17 mouse cellular contexts compared by ENCODE assay signal in genomic region chr9:21497664-21498063, GRCm38 (mm10). TPM values are rescaled to one million over a fixed set of nuclear protein-coding genes. Genes with fewer than 3 reads are reported as not detected.
DNase-seq lines count a peak whose midpoint lies in the region; ATAC-seq lines count a peak whose summit lies in the region.
"Had no signal": no experiment of that assay in that cellular context is flagged by ENCODE, and none has a peak within 500 bp of the region (broad histone marks: within the 10 kb centered on the region; RNA-seq: fewer than 3 reads in every experiment).

No protein-coding gene starts in this region.

- no peak for ATAC-seq in heart, embryonic 13.5 days (ENCODE audit: extremely low read depth, insufficient number of reproducible peaks, low FRiP score, low TSS enrichment)
- ATAC-seq in liver, embryonic 11.5 days (replicated peaks; ENCODE audit: low FRiP score) = no peak
- ATAC-seq: intestine, postnatal 0 days; liver, embryonic 12.5 days had no signal

- H3K9me3 ChIP-seq in heart, embryonic 13.5 days = no peaks in the 10 kb centered on the region
- no peaks in the 10 kb centered on the region for H3K9me3 ChIP-seq in liver, embryonic 11.5 days (ENCODE audit: control insufficient read depth, low read length)
- H3K9me3 ChIP-seq: liver, embryonic 12.5 days had no signal

- WGBS in heart, embryonic 13.5 days = 96% methylated on average over 2 of the region's 2 CpGs
- WGBS in liver, embryonic 11.5 days = 91% methylated on average over 2 of the region's 2 CpGs

- peaks cover 70% of the 10 kb centered on the region for H3K36me3 ChIP-seq in heart, embryonic 13.5 days
- peaks cover 19% of the 10 kb centered on the region for H3K36me3 ChIP-seq in liver, embryonic 11.5 days (ENCODE audit: control insufficient read depth, insufficient read depth, low read length)

- no peak overlapping the region for H3K4me3 ChIP-seq in heart, embryonic 13.5 days
- H3K4me3 ChIP-seq in liver, embryonic 11.5 days (ENCODE audit: low read depth, low read length) = no peak overlapping the region
- H3K4me3 ChIP-seq: liver, embryonic 12.5 days had no signal

- peaks cover 11% of the 10 kb centered on the region for H3K4me1 ChIP-seq in heart, embryonic 13.5 days
- peaks cover 6% of the 10 kb centered on the region for H3K4me1 ChIP-seq in liver, embryonic 11.5 days (replicated peaks; ENCODE audit: control insufficient read depth, insufficient read depth, low read length)

- H3K27ac ChIP-seq in heart, embryonic 13.5 days (replicated peaks) = peak overlapping the region; percentile 38; the same call in 1 of the 2 replicates
- H3K27ac ChIP-seq in liver, embryonic 11.5 days (ENCODE audit: low read depth, low read length) = no peak overlapping the region
- H3K27ac ChIP-seq: liver, embryonic 12.5 days had no signal

- intact Hi-C loops in heart, postnatal 14 days (cut with DNase I) = no loop called here

- no peak overlapping the region for H3K4me2 ChIP-seq in heart, embryonic 13.5 days
- no peak overlapping the region for H3K4me2 ChIP-seq in liver, embryonic 11.5 days
- H3K4me2 ChIP-seq: liver, embryonic 12.5 days; midbrain, embryonic 11.5 days had no signal

- H3K9ac ChIP-seq in heart, embryonic 13.5 days = no peak overlapping the region
- H3K9ac ChIP-seq in liver, embryonic 11.5 days (ENCODE audit: low read depth, low read length) = no peak overlapping the region
- H3K9ac ChIP-seq: liver, embryonic 12.5 days had no signal

- DNase-seq in heart, postnatal 14 days = no peak
- DNase-seq in 3T3-L1 (ENCODE audit: low read depth, low spot score) (peak; percentile 87), adipocyte (ENCODE audit: low spot score) (peak; percentile 39)
- DNase-seq in fibroblast of lung, adult 2 months (ENCODE audit: low read depth) = peak; percentile 52
- no peak for DNase-seq in urinary bladder, postnatal 25 days (ENCODE audit: low spot score)
- no peak for DNase-seq in right cerebral cortex, postnatal 4 days
- no peak for DNase-seq in liver, embryonic 11.5 days (ENCODE audit: low spot score)
- DNase-seq: adrenal gland, adult 2 months; cerebellum, adult 9-10 months; gastrocnemius, postnatal 25 days; kidney, postnatal 10 days; lung, postnatal 14 days; thymus, adult 2 months had no signal

- no peaks in the 10 kb centered on the region for H3K27me3 ChIP-seq in heart, embryonic 13.5 days (replicated peaks)
- no peaks in the 10 kb centered on the region for H3K27me3 ChIP-seq in liver, embryonic 11.5 days (replicated peaks; ENCODE audit: control insufficient read depth, insufficient read depth, low read length)
- H3K27me3 ChIP-seq: liver, embryonic 12.5 days had no signal

RNA-seq across cellular contexts. Expression of gene Tmed1, which starts 12.4 kb away (rescaled TPM):
- 88.9 and 103 TPM in 2 replicates for polyA plus RNA-seq in heart, embryonic 13.5 days (2015; fragmentation: Nextera tagmentation; extraction: Ambion mirVana)
- total RNA-seq in heart, postnatal 14 days (2021) = 10 to 100 TPM; 40.7 to 44.5 TPM
- polyA plus RNA-seq in liver, embryonic 11.5 days (2014; fragmentation: Nextera tagmentation; extraction: Ambion mirVana) = 68.6 and 70.2 TPM in 2 replicates

RNA-seq across cellular contexts. Expression of gene AB124611, which starts 28.3 kb away (rescaled TPM):
- polyA plus RNA-seq in heart, embryonic 13.5 days (2015; fragmentation: Nextera tagmentation; extraction: Ambion mirVana) = 2.1 and 2.6 TPM in 2 replicates
- 1 to 10 TPM; 2.1 TPM for total RNA-seq in heart, postnatal 14 days (2021)
- polyA plus RNA-seq in liver, embryonic 11.5 days (2014; fragmentation: Nextera tagmentation; extraction: Ambion mirVana) = 3.7 and 4.3 TPM in 2 replicates

RNA-seq across cellular contexts. Expression of gene Carm1, which starts 49.0 kb away (rescaled TPM):
- polyA plus RNA-seq in heart, embryonic 13.5 days (2015; fragmentation: Nextera tagmentation; extraction: Ambion mirVana) = 25.9 and 27.9 TPM in 2 replicates
- 10 to 100 TPM; 50.3 to 54.2 TPM for total RNA-seq in heart, postnatal 14 days (2021)
- polyA plus RNA-seq in liver, embryonic 11.5 days (2014; fragmentation: Nextera tagmentation; extraction: Ambion mirVana) = 54.9 TPM in 2 replicates

Comparison
In these comparisons a context has a peak if more than half of its experiments do, and no peak if none do; other contexts are left out.
1. DNase-seq: peak in 3T3-L1 (single experiment), adipocyte (single experiment) and fibroblast of lung, adult 2 months (single experiment); none in heart, postnatal 14 days (0 of 2), urinary bladder, postnatal 25 days (single experiment), right cerebral cortex, postnatal 4 days (single experiment) and liver, embryonic 11.5 days (single experiment).